Mouse (Mus musculus) stomach, postnatal 0 days (tissue): ENCODE data around the gene Sema3a.

ENCODE experiments used
- CTCF ChIP-seq: IDR thresholded peaks from 2 replicates; pipeline ENCODE4 v1.5.1; 2016; ENCODE audit warnings: antibody characterized with exemption, low read depth, mild to moderate bottlenecking, moderate library complexity
- EP300 ChIP-seq: optimal IDR thresholded peaks from 2 replicates; pipeline ENCODE3; 2016; ENCODE audit warnings: antibody characterized with exemption

GRCm38 (mm10) chr5:13557257-13557656 lies 432.0 kb downstream of the Sema3a start:
- TF ChIP-seq EP300 = no peak
- no peak for TF ChIP-seq CTCF
